Mouse (Mus musculus): ENCODE results near the gene Lrrc43. TPM values are rescaled to one million over a fixed set of nuclear protein-coding genes. Genes with fewer than 3 reads are reported as not detected.
A peak's percentile ranks its signal among the peaks of the same experiment; 100 is the strongest.

Lrrc43 gene
- 0.24 and 0.43 TPM in 2 replicates for polyA plus RNA-seq (2015; fragmentation: Nextera tagmentation; extraction: Ambion mirVana)

DNA sequence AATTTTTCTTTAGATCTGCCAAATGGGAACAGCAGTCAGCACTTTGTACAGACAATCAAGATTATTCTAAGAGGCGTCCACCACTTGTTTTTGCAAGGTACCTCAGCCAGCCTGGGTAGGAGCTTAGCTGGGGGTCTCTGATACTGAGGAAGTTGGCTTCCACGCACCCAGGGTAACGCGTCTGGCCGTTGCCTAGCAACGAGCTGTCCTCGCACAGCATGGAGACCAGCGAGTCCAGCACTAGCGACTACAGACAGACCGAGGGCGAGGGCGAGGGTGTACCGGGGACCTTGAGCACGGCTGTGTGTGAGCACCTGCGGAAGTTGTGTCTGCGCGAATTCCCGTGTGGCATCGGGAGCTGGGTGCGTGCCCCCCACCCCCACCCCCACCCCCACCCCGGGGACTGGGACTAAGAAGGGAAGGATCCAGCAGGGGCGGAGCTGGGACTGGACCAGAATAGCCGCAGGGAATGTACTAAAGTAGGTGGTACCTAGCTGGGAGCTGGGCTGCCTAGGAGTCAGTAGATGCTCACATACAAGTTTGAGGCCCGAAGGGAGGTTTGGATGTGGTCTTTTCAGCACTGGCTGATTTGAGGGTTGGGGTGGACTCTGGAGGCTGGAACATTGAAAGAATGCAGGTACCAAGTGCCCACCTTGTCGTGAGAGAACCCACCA, at the start of gene Lrrc43, which contains the start of gene Il31:
TSS of gene Lrrc43 (plus strand) at position 194 of the 674 bp plus-strand sequence.
TSS of gene Il31 (minus strand) at position 378 of the 674 bp plus-strand sequence.
- H3K4me3 ChIP-seq (replicated peaks; ENCODE audit: low read length), result peak within 1 kb of the TSS; percentile 18; the same call in 1 of the 2 replicates
- no peak within 1 kb of the TSS for H3K27ac ChIP-seq (ENCODE audit: low read length)
- WGBS, result 6% methylated on average over 25 of the region's 25 CpGs
- 0 out of 2 replicates have a peak within 1 kb of the TSS, but pooled peaks have one; percentile 19 for H3K9ac ChIP-seq (replicated peaks; ENCODE audit: low read depth, low read length)
- peak within 1 kb of the TSS; percentile 46 for H3K4me2 ChIP-seq (ENCODE audit: low read length)
- no peak for ATAC-seq
- H3K9me3 ChIP-seq (ENCODE audit: control insufficient read depth, low read length), result no peaks in the 10 kb centered on the region
- no peaks in the 10 kb centered on the region for H3K27me3 ChIP-seq (replicated peaks; ENCODE audit: control insufficient read depth, insufficient read depth, low read length)
- no peaks in the 10 kb centered on the region for H3K36me3 ChIP-seq (ENCODE audit: control insufficient read depth, insufficient read depth)
- H3K4me1 ChIP-seq (replicated peaks; ENCODE audit: control insufficient read depth, insufficient read depth, low read length), result peaks cover 7% of the 10 kb centered on the region

DNA sequence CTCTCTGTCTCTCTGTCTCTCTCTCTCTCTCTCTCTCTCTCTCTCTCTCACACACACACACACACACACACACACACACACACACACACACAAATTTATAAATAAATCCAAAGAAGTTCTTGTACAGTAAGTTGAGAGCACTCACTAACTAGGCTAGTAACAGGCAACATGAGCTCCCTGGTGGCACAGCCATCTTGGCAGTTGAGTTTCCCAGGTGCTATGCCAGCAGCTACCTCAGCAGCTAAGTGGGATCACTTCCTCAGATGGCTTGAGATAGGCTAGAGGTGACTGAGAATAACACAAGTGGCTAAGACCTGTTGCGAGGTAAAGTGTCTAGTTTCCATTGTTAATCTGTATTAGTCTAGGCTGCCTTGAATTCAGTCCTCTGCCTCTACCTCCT, 49.8 kb upstream of the Lrrc43 start:
- H3K4me1 ChIP-seq (replicated peaks; ENCODE audit: control insufficient read depth, insufficient read depth, low read length), result peaks cover 8% of the 10 kb centered on the region
- no peak overlapping the region for H3K9ac ChIP-seq (replicated peaks; ENCODE audit: low read depth, low read length)
- ATAC-seq, result no peak
- no peaks in the 10 kb centered on the region for H3K9me3 ChIP-seq (ENCODE audit: control insufficient read depth, low read length)
- no peaks in the 10 kb centered on the region for H3K27me3 ChIP-seq (replicated peaks; ENCODE audit: control insufficient read depth, insufficient read depth, low read length)
- H3K27ac ChIP-seq (ENCODE audit: low read length), result no peak overlapping the region
- H3K36me3 ChIP-seq (ENCODE audit: control insufficient read depth, insufficient read depth), result no peaks in the 10 kb centered on the region; the same call in 1 of the 2 replicates
- no peak overlapping the region for H3K4me2 ChIP-seq (ENCODE audit: low read length)
- H3K4me3 ChIP-seq (replicated peaks; ENCODE audit: low read length), result no peak overlapping the region
- WGBS, result 100% methylated on average over 1 of the region's 1 CpGs

DNA sequence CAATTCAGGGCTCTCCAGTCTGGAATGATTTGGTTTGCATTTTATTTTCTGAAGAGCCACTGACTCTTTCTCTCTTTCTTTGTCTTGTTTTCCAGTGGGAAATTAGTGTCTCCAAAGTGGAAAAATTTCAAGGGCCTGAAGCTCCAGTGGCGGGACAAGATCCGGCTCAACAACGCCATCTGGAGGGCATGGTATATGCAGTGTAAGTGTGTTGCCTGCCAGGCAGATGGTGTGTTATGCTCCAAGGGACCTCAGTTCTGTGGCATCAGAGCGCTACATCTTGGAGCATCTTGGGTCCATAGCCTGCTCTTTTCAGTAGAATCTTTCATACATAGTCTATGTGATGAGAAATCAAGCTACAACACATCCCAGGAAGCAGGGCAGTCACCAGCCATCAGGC, 49.2 kb upstream of the Lrrc43 start:
- Histone ChIP-seq H3K9ac (replicated peaks; ENCODE audit: low read depth, low read length) (no peak overlapping the region), H3K9me3 (ENCODE audit: control insufficient read depth, low read length) (no peaks in the 10 kb centered on the region), H3K27ac (ENCODE audit: low read length) (no peak overlapping the region), H3K4me1 (replicated peaks; ENCODE audit: control insufficient read depth, insufficient read depth, low read length) (peaks cover 8% of the 10 kb centered on the region), H3K4me3 (replicated peaks; ENCODE audit: low read length) (no peak overlapping the region), H3K27me3 (replicated peaks; ENCODE audit: control insufficient read depth, insufficient read depth, low read length) (no peaks in the 10 kb centered on the region), H3K36me3 (ENCODE audit: control insufficient read depth, insufficient read depth) (no peaks in the 10 kb centered on the region; the same call in 1 of the 2 replicates), H3K4me2 (ENCODE audit: low read length) (no peak overlapping the region)
- no peak for ATAC-seq
- 76% methylated on average over 4 of the region's 4 CpGs for WGBS

DNA sequence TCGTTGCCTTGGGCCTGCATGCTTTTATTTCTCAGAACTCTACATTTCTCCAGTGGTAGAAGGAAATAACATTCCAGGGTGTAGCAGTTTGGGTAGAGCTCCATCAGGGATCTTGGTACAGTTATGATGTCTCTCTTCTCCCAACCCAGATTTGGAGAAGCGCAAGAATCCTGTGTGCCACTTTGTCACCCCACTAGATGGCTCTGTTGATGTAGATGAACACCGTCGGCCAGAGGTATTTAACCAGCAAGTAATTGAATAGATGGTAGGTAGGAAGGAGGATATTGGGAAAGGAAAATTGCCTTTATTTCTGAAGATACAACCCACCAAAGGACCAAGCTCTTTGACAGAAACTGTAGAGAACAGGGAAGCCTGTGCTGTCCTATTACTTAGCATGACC, 48.4 kb upstream of the Lrrc43 start:
- 60% methylated on average over 4 of the region's 4 CpGs for WGBS
- Histone ChIP-seq H3K9me3 (ENCODE audit: control insufficient read depth, low read length) (no peaks in the 10 kb centered on the region), H3K27ac (ENCODE audit: low read length) (no peak overlapping the region), H3K27me3 (replicated peaks; ENCODE audit: control insufficient read depth, insufficient read depth, low read length) (no peaks in the 10 kb centered on the region), H3K9ac (replicated peaks; ENCODE audit: low read depth, low read length) (no peak overlapping the region), H3K4me3 (replicated peaks; ENCODE audit: low read length) (no peak overlapping the region), H3K4me1 (replicated peaks; ENCODE audit: control insufficient read depth, insufficient read depth, low read length) (peaks cover 8% of the 10 kb centered on the region), H3K36me3 (ENCODE audit: control insufficient read depth, insufficient read depth) (no peaks in the 10 kb centered on the region; the same call in 1 of the 2 replicates), H3K4me2 (ENCODE audit: low read length) (no peak overlapping the region)
- no peak for ATAC-seq

DNA sequence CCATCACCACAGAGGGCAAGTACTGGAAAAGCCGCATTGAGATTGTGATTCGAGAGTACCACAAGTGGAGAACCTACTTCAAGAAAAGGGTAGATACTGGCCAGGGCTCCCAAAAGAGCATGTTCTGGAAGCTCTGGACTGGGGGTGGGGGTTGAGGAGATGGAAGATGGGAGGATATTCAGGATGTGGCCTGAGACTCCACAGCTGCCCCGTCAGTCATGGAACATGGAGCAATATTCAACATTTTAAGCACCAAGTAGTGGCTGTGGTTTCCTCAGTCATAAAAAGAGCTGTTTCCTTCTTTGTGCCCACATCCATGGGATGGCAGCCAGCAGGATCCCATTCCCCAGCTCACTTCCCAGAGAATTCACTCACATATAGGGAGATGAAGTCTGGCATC, 46.8 kb upstream of the Lrrc43 start:
- no peaks in the 10 kb centered on the region for H3K9me3 ChIP-seq (ENCODE audit: control insufficient read depth, low read length)
- no peak overlapping the region for H3K27ac ChIP-seq (ENCODE audit: low read length)
- 93% methylated on average over 3 of the region's 3 CpGs for WGBS
- H3K27me3 ChIP-seq (replicated peaks; ENCODE audit: control insufficient read depth, insufficient read depth, low read length), result no peaks in the 10 kb centered on the region
- H3K4me1 ChIP-seq (replicated peaks; ENCODE audit: control insufficient read depth, insufficient read depth, low read length), result no peaks in the 10 kb centered on the region
- no peak for ATAC-seq
- H3K9ac ChIP-seq (replicated peaks; ENCODE audit: low read depth, low read length), result no peak overlapping the region
- H3K36me3 ChIP-seq (ENCODE audit: control insufficient read depth, insufficient read depth), result peaks cover 2% of the 10 kb centered on the region; the same call in 1 of the 2 replicates
- H3K4me3 ChIP-seq (replicated peaks; ENCODE audit: low read length), result no peak overlapping the region
- no peak overlapping the region for H3K4me2 ChIP-seq (ENCODE audit: low read length)

DNA sequence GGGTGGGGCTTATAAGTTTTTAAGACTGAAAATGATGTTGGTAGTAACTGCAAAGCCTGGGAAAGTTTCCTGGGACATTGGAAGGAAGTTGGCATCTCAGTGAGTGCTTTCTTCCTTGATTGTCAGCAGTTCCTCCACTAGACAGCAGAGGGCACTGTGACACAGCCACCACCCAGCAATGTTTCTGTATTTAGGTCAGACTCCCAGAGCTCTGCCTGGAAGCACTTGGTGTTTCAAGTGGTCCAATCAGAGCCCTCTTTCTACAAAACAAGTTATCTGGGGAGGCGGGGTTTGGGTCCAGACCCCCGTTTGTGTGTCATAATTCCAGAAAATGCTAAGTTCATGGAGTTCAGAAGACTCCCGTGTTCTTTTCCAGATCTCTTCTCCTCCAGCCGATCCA, 45.0 kb upstream of the Lrrc43 start:
- Histone ChIP-seq H3K27ac (ENCODE audit: low read length) (no peak overlapping the region), H3K4me1 (replicated peaks; ENCODE audit: control insufficient read depth, insufficient read depth, low read length) (no peaks in the 10 kb centered on the region), H3K9me3 (ENCODE audit: control insufficient read depth, low read length) (no peaks in the 10 kb centered on the region), H3K4me2 (ENCODE audit: low read length) (no peak overlapping the region), H3K27me3 (replicated peaks; ENCODE audit: control insufficient read depth, insufficient read depth, low read length) (no peaks in the 10 kb centered on the region), H3K36me3 (ENCODE audit: control insufficient read depth, insufficient read depth) (peaks cover 6% of the 10 kb centered on the region; the same call in 1 of the 2 replicates), H3K9ac (replicated peaks; ENCODE audit: low read depth, low read length) (no peak overlapping the region), H3K4me3 (replicated peaks; ENCODE audit: low read length) (no peak overlapping the region)
- no peak for ATAC-seq
- 50% methylated on average over 4 of the region's 4 CpGs for WGBS

DNA sequence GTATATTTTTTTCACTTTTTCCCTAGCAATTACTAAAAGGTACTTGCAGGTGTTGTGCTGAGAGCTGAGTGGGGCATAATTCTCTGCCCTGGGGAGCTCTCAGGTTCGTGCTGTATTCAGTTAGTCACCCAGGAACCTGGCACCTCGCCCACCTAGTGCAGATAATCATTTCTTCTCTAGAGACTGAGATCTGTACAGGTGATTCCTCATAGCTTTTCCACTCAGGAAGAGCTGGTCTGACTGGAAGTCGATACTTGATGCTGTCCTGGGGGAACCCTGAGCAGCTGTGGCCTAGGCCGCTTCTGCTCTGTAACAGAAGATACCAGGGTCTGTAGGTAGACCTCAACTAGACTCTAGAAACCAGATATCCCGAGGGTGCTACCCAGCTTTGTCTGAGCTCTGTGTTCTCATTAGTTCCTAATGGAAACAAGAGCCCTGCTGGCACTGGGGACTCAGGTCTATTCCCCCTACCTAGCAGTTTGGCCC, 44.2 kb upstream of the Lrrc43 start:
- H3K9ac ChIP-seq (replicated peaks; ENCODE audit: low read depth, low read length), result no peak overlapping the region
- 87% methylated on average over 5 of the region's 5 CpGs for WGBS
- no peak for ATAC-seq

DNA sequence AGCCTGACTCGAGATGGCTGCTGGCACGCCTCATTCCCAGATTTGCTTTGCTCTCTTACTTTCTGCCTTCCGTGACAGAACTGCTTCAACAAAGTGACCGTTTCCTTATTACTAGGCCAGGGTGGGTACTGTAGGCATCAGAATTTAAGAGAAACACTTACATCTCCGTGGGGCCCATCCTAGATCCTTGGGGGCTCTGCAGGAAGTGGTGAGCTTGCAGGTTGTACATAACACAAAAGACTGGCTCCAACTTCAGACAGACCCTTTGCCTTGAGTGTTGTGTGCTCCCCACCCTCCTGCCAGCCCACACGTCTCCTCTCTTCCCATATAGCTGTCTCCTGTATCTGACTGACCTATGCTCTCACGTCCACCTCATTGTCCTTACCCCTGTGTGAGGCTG, 37.2 kb upstream of the Lrrc43 start:
- Histone ChIP-seq H3K9me3 (ENCODE audit: control insufficient read depth, low read length) (no peaks in the 10 kb centered on the region), H3K4me2 (ENCODE audit: low read length) (no peak overlapping the region), H3K9ac (replicated peaks; ENCODE audit: low read depth, low read length) (no peak overlapping the region), H3K27me3 (replicated peaks; ENCODE audit: control insufficient read depth, insufficient read depth, low read length) (no peaks in the 10 kb centered on the region), H3K36me3 (ENCODE audit: control insufficient read depth, insufficient read depth) (peaks cover 33% of the 10 kb centered on the region), H3K27ac (ENCODE audit: low read length) (no peak overlapping the region), H3K4me3 (replicated peaks; ENCODE audit: low read length) (no peak overlapping the region), H3K4me1 (replicated peaks; ENCODE audit: control insufficient read depth, insufficient read depth, low read length) (no peaks in the 10 kb centered on the region)
- 90% methylated on average over 7 of the region's 7 CpGs for WGBS
- no peak for ATAC-seq

More for the DNA sequence above, 44.2 kb upstream of the Lrrc43 start:
- Histone ChIP-seq H3K27me3 (replicated peaks; ENCODE audit: control insufficient read depth, insufficient read depth, low read length) (no peaks in the 10 kb centered on the region), H3K4me3 (replicated peaks; ENCODE audit: low read length) (no peak overlapping the region), H3K27ac (ENCODE audit: low read length) (no peak overlapping the region), H3K36me3 (ENCODE audit: control insufficient read depth, insufficient read depth) (peaks cover 11% of the 10 kb centered on the region), H3K9me3 (ENCODE audit: control insufficient read depth, low read length) (no peaks in the 10 kb centered on the region), H3K4me1 (replicated peaks; ENCODE audit: control insufficient read depth, insufficient read depth, low read length) (no peaks in the 10 kb centered on the region), H3K4me2 (ENCODE audit: low read length) (no peak overlapping the region)

DNA sequence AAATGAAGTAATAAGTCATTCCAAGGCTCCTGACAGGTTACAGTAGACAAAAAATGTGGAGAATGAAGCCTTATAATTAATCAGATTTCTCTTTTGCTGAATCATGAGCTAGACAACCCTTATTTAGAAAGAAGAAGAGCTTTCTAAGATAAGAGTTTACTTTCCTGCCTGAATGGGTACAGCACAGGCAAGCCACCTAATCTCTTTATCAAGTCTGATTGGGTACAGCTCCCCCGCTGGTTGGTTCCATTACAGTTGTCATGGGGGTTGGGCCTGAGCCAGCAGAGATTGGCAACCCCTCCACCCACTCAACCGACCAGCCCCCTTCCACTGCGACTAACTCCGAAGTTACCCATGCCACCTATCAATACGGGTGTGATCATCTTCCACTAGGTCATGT, 27.7 kb upstream of the Lrrc43 start:
- no peak overlapping the region for H3K9ac ChIP-seq (replicated peaks; ENCODE audit: low read depth, low read length)
- no peaks in the 10 kb centered on the region for H3K9me3 ChIP-seq (ENCODE audit: control insufficient read depth, low read length)
- peaks cover 4% of the 10 kb centered on the region; the same call in 1 of the 2 replicates for H3K36me3 ChIP-seq (ENCODE audit: control insufficient read depth, insufficient read depth)
- H3K4me1 ChIP-seq (replicated peaks; ENCODE audit: control insufficient read depth, insufficient read depth, low read length), result no peaks in the 10 kb centered on the region
- no peaks in the 10 kb centered on the region for H3K27me3 ChIP-seq (replicated peaks; ENCODE audit: control insufficient read depth, insufficient read depth, low read length)
- ATAC-seq, result no peak
- no peak overlapping the region for H3K27ac ChIP-seq (ENCODE audit: low read length)
- no peak overlapping the region for H3K4me3 ChIP-seq (replicated peaks; ENCODE audit: low read length)
- H3K4me2 ChIP-seq (ENCODE audit: low read length), result no peak overlapping the region
- 62% methylated on average over 5 of the region's 5 CpGs for WGBS

All from forebrain, embryonic 16.5 days (tissue).